Mouse (Mus musculus) small intestine, adult 2 months (tissue): ENCODE data around the gene Banp. TPM values are rescaled to one million over a fixed set of nuclear protein-coding genes. Genes with fewer than 3 reads are reported as not detected.

ENCODE experiments used
- H3K27ac ChIP-seq: fragments of 200-500 bp; 2 replicates; pipeline ENCODE4 v1.5.1; 2012; ENCODE audit warnings: low read depth, low read length, control low read depth, inconsistent platforms; ENCODE audit not compliant: insufficient read depth
- H3K27me3 ChIP-seq: fragments of 200-500 bp; 2 replicates; pipeline ENCODE4 v1.6.1; 2012; ENCODE audit warnings: mild to moderate bottlenecking, moderate library complexity, low read length, inconsistent platforms; ENCODE audit not compliant: control insufficient read depth, insufficient read depth
- H3K36me3 ChIP-seq: fragments of 200-500 bp; 2 replicates; pipeline ENCODE4 v1.6.1; 2012; ENCODE audit warnings: mild to moderate bottlenecking, low read length, control low read depth, inconsistent platforms; ENCODE audit not compliant: control insufficient read depth, insufficient read depth
- H3K4me1 ChIP-seq: fragments of 200-500 bp; 2 replicates; pipeline ENCODE4 v1.6.1; 2012; ENCODE audit warnings: low read length, inconsistent platforms, mixed read lengths; ENCODE audit not compliant: control insufficient read depth, insufficient read depth, insufficient read length
- H3K4me3 ChIP-seq: fragments of 200-500 bp; 2 replicates; pipeline ENCODE4 v1.5.1; 2012; ENCODE audit warnings: low read depth, mild to moderate bottlenecking, control low read depth, inconsistent platforms, low read length, moderate library complexity
- CTCF ChIP-seq: fragments of 200-500 bp; IDR thresholded peaks from 2 replicates; pipeline ENCODE4 v1.5.1; 2012; ENCODE audit warnings: low read depth, mild to moderate bottlenecking, control low read depth, inconsistent platforms, low read length, moderate library complexity, mixed read lengths; ENCODE audit not compliant: insufficient replicate concordance, insufficient read length; ENCODE audit errors: extremely low read depth
- POLR2A ChIP-seq: fragments of 200-500 bp; IDR thresholded peaks from 2 replicates; pipeline ENCODE4 v1.6.1; 2012; ENCODE audit warnings: low read depth, mild to moderate bottlenecking, control low read depth, inconsistent platforms, low read length, moderate library complexity
- WGBS: fragments of 180-500 bp; shearing (Covaris S2); methylation state at CpG from one replicate; pipeline ENCODE4 v1.1.7; 2018; 5-methylcytosine and 5-hydroxymethylcytosine counted together
- polyA plus RNA-seq: library from polyadenylated mRNA; depleted of rRNA; stranded (reverse); fragments of >200 nt; gene quantifications from 2 replicates; pipeline ENCODE4 v1.2.3, GENCODE M21; 2012

Gene Banp
- polyA plus RNA-seq, 1 experiment: 34.3 TPM

DNA sequence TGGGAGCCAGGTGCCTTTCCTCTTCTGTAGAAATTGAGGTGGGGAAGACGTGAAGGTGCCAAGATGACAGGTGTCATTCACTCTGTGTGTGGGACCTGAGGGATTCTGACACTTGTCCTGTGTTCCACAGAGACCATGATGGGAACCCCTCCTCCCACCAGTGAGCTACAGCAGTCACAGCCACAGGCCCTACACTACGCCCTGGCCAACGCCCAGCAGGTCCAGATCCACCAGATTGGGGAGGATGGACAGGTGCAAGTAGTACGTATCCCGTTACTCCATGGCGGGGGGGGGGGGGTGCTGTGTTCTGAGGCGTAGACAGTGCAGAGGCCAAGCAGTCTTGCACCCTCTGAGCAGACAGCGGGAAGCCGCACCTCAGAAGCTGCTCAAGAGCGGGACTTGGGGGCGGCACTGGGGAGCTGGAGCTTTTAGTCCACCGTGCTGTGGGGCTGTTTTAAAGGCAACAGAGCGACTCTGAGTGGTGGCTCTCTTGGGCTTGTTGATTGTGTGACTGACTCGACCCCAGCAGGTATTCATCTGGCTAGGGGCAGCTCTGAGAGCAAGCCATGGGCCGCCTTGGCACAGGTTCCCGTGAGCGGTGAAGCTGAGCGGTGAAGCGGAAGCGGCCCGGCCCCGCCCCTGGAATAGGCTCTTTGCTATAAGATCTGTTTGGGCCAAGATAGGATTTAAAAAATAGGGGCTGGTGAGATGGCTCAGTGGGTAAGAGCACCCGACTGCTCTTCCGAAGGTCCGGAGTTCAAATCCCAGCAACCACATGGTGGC, 56.1 kb downstream of the Banp start:
- WGBS: 91% methylated on average over 25 of the region's 25 CpGs
- TF ChIP-seq POLR2A: no peak
- TF ChIP-seq CTCF: no peak
- H3K36me3 ChIP-seq: peaks cover 42% of the 10 kb centered on the region
- no peak overlapping the region for H3K4me3 ChIP-seq
- H3K4me1 ChIP-seq: no peaks in the 10 kb centered on the region
- no peaks in the 10 kb centered on the region for H3K27me3 ChIP-seq
- H3K27ac ChIP-seq: no peak overlapping the region

DNA sequence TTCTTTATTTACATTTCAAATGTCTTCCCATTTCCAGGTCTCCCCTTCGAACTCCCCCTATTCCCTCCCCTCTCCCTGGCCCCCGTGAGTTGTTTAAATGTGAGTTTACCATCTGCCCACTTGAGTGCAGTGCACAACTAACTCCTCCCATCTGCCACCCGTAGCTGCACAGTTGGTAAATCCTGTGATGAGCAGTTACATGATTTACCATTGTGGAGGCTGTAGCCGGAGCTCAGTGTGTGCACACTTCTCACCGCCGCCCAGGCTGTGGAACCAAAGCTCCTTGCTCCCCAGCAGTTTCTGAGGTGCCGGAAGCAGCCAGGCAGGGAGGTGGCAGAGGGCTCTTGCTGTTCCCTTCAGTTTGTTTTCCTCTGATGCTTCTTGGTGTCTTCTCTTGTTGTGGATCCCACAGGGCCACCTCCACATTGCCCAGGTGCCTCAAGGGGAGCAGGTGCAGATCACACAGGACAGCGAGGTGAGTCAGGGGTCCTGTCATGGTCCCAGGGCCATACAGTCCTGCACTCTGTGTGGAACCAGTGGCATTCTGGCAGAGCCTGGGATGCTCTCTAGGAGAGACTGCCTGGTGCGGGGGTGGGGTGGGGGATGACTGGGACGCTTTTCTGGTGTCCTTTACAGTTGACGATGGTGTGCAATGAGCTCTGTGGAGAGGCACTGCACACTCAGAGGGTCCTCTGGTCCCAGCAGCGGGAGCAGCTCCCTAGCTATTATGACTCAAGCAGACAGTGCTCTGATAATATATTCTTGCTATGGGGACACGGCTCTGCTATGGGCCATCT, 57.3 kb downstream of the Banp start:
- no peak overlapping the region for H3K4me3 ChIP-seq
- peaks cover 34% of the 10 kb centered on the region for H3K36me3 ChIP-seq
- TF ChIP-seq POLR2A (no peak), CTCF (no peak)
- H3K27me3 ChIP-seq: no peaks in the 10 kb centered on the region
- H3K27ac ChIP-seq: no peak overlapping the region
- WGBS: 91% methylated on average over 13 of the region's 13 CpGs
- H3K4me1 ChIP-seq: no peaks in the 10 kb centered on the region

DNA sequence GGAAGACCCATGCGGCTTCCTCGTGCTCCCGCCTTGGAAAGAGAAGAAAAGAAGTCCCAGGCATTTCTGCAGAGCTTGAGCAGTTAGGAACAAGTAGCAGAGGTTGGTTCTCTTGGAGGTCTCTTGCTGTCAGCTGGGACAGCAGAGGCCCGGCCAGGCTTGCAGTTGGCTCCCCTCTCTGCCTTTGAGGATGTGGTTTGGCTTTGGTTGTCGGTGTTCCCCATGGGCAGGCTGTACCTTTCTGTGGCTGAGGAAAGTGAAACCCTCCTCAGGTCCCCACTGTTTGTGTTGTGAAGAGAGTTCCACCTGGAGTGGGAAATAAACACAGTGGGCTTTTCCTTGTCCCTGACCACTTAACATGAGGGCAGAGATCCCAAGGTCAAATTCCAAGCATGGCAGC, 58.8 kb downstream of the Banp start:
- Histone ChIP-seq H3K27ac (no peak overlapping the region), H3K4me1 (no peaks in the 10 kb centered on the region), H3K36me3 (peaks cover 26% of the 10 kb centered on the region), H3K27me3 (no peaks in the 10 kb centered on the region), H3K4me3 (no peak overlapping the region)
- WGBS: 89% methylated on average over 5 of the region's 5 CpGs
- TF ChIP-seq CTCF (no peak), POLR2A (no peak)

DNA sequence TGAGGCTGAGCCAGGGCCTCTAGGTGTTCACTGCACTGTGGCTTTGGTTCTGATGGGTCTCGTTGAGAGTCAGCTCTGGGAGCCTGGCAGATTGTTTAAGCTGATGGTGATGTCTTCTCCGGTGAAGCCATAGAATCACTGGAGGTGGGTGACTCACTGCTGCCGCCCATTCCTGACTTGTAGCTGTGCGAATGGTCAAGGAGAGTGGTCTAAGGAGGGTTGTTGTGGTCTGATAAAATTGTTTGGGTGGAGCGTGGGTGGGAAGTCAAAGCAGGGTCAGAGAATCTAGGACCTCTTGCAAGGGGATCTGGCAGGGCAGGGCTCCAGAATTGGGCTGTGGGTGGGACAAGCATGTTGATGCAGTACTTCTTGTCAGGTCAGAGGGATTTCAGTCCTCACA, 61.1 kb downstream of the Banp start:
- Histone ChIP-seq H3K36me3 (peaks cover 24% of the 10 kb centered on the region), H3K27me3 (no peaks in the 10 kb centered on the region), H3K27ac (no peak overlapping the region), H3K4me1 (no peaks in the 10 kb centered on the region), H3K4me3 (no peak overlapping the region)
- TF ChIP-seq CTCF (no peak), POLR2A (no peak)
- 88% methylated on average over 5 of the region's 5 CpGs for WGBS

DNA sequence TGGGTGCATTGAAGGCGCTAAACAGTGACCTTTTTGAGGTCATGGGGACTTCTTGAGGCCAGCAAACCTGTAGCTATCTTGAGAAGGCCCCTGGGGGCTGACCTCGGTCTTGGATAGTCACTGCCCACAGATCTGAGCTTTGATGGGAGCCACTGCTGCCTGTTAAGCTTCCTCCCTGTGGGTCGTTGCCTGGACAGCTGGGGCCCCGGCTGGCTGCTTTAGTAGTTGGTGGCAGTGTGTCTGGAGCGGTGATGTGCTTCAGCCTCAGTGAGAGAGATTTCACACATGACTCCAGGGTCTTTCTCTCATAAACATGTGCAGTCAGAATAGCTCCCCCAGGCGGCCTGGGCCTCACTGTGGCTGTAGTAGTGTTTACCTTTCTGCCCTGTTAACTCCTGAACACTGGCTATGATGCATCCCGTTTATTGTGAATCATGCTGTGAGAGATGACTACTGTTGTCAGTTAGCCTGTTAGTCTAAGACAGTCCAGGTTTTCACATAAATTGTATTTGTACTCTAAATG, 61.6 kb downstream of the Banp start:
- H3K27ac ChIP-seq: no peak overlapping the region
- H3K4me3 ChIP-seq: no peak overlapping the region
- 78% methylated on average over 7 of the region's 7 CpGs for WGBS
- peaks cover 22% of the 10 kb centered on the region for H3K36me3 ChIP-seq
- H3K27me3 ChIP-seq: no peaks in the 10 kb centered on the region
- no peaks in the 10 kb centered on the region for H3K4me1 ChIP-seq
- TF ChIP-seq POLR2A (no peak), CTCF (no peak)

DNA sequence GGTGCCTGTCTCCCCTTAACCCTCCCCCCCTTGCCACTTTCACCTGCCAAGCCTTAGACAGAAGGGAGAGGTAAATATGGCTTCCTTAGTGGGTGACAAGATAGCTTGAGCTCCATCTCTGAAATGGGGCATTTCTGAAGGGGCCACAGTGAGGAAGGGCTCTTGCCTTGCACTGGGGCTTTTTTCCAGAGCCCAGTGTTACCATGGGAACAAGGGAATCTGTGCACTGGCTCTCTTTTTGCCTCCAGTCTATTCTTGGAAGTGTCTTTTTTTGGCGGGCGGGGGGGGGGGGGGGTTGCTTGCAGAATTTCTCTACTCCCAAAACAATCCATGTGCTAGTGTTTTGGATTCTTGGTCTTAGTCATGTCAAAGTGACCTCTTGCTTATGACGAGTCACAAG, 65.1 kb downstream of the Banp start:
- no peak overlapping the region for H3K27ac ChIP-seq
- no peak for TF ChIP-seq POLR2A
- no peak for TF ChIP-seq CTCF
- WGBS: 69% methylated on average over 3 of the region's 3 CpGs
- no peak overlapping the region for H3K4me3 ChIP-seq
- H3K36me3 ChIP-seq: peaks cover 8% of the 10 kb centered on the region; the same call in 1 of the 2 replicates
- H3K4me1 ChIP-seq: no peaks in the 10 kb centered on the region
- no peaks in the 10 kb centered on the region for H3K27me3 ChIP-seq
